Mouse (Mus musculus) thymus, adult 2 months (tissue): ENCODE results near the gene Tecpr2. TPM values are rescaled to one million over a fixed set of nuclear protein-coding genes. Genes with fewer than 3 reads are reported as not detected.

Experiments
- DNase-seq: peaks from one replicate; pipeline ENCODE4 v3.0.0; 2021
- H3K27ac ChIP-seq: fragments of 200-500 bp; 2 replicates; pipeline ENCODE4 v1.5.1; 2012; ENCODE audit warnings: low read length, control low read depth; ENCODE audit not compliant: control insufficient read depth, insufficient read depth
- H3K27me3 ChIP-seq: fragments of 200-500 bp; 2 replicates; pipeline ENCODE4 v1.6.1; 2012; ENCODE audit warnings: mild to moderate bottlenecking, low read length, moderate library complexity, mixed read lengths; ENCODE audit not compliant: control insufficient read depth, insufficient read depth
- H3K36me3 ChIP-seq: fragments of 200-500 bp; 2 replicates; pipeline ENCODE4 v1.6.1; 2012; ENCODE audit warnings: mild to moderate bottlenecking, low read length, moderate library complexity; ENCODE audit not compliant: control insufficient read depth, insufficient read depth
- H3K4me1 ChIP-seq: fragments of 200-500 bp; replicated peaks from 2 replicates; pipeline ENCODE4 v1.6.1; 2012; ENCODE audit warnings: low read length; ENCODE audit not compliant: control insufficient read depth, insufficient read depth
- H3K4me3 ChIP-seq: fragments of 200-500 bp; 2 replicates; pipeline ENCODE4 v1.5.1; 2012; ENCODE audit warnings: mild to moderate bottlenecking, low read length, control low read depth, moderate library complexity; ENCODE audit not compliant: control insufficient read depth, insufficient read depth
- CTCF ChIP-seq: fragments of 200-500 bp; IDR thresholded peaks from 2 replicates; pipeline ENCODE4 v1.5.1; 2012; ENCODE audit warnings: mild to moderate bottlenecking, control low read depth, low read length, moderate library complexity, borderline replicate concordance; ENCODE audit not compliant: control insufficient read depth, poor library complexity, insufficient read depth; ENCODE audit errors: extremely low read depth
- POLR2A ChIP-seq: fragments of 200-500 bp; IDR thresholded peaks from 2 replicates; pipeline ENCODE4 v1.6.1; 2012; ENCODE audit warnings: mild to moderate bottlenecking, low read length, control low read depth, moderate library complexity; ENCODE audit not compliant: control insufficient read depth, poor library complexity, insufficient read depth; ENCODE audit errors: extremely low read depth
- WGBS: fragments of 180-500 bp; shearing (Covaris S2); methylation state at CpG from one replicate; pipeline ENCODE4 v1.1.7; 2018; 5-methylcytosine and 5-hydroxymethylcytosine counted together
- polyA plus RNA-seq: library from polyadenylated mRNA; depleted of rRNA; stranded (reverse); fragments of >200 nt; gene quantifications from 2 replicates; pipeline ENCODE4 v1.2.3, GENCODE M21; 2012

Gene Tecpr2
- polyA plus RNA-seq, 1 experiment = 9.3 TPM

GRCm38 (mm10) chr12:110915761-110916160 lies 26.7 kb downstream of the Tecpr2 start:
- Histone ChIP-seq H3K4me3 (no peak overlapping the region), H3K4me1 (no peaks in the 10 kb centered on the region), H3K36me3 (peaks cover 6% of the 10 kb centered on the region), H3K27ac (no peak overlapping the region), H3K27me3 (no peaks in the 10 kb centered on the region)
- TF ChIP-seq CTCF (no peak), POLR2A (no peak)
- 94% methylated on average over 9 of the region's 9 CpGs for WGBS
- no peak for DNase-seq

GRCm38 (mm10) chr12:110920254-110920653 lies 31.2 kb downstream of the Tecpr2 start:
- no peak overlapping the region for H3K4me3 ChIP-seq
- no peak for TF ChIP-seq CTCF
- TF ChIP-seq POLR2A = no peak
- no peaks in the 10 kb centered on the region for H3K4me1 ChIP-seq
- H3K27me3 ChIP-seq = no peaks in the 10 kb centered on the region
- H3K27ac ChIP-seq = no peak overlapping the region
- DNase-seq = no peak
- H3K36me3 ChIP-seq = peaks cover 6% of the 10 kb centered on the region
- 94% methylated on average over 4 of the region's 4 CpGs for WGBS

GRCm38 (mm10) chr12:110921572-110921971 lies 32.5 kb downstream of the Tecpr2 start:
- no peaks in the 10 kb centered on the region for H3K4me1 ChIP-seq
- WGBS = 94% methylated on average over 5 of the region's 5 CpGs
- TF ChIP-seq CTCF = no peak
- no peak for TF ChIP-seq POLR2A
- no peak overlapping the region for H3K27ac ChIP-seq
- DNase-seq = no peak
- peaks cover 6% of the 10 kb centered on the region for H3K36me3 ChIP-seq
- H3K27me3 ChIP-seq = no peaks in the 10 kb centered on the region
- no peak overlapping the region for H3K4me3 ChIP-seq

- H3K4me1 ChIP-seq = no peaks in the 10 kb centered on the region
- H3K27ac ChIP-seq = no peak overlapping the region
- 91% methylated on average over 5 of the region's 5 CpGs for WGBS
- no peak for DNase-seq
- TF ChIP-seq CTCF (no peak), POLR2A (no peak)
- no peaks in the 10 kb centered on the region for H3K27me3 ChIP-seq
- no peak overlapping the region for H3K4me3 ChIP-seq
- no peaks in the 10 kb centered on the region for H3K36me3 ChIP-seq
Observed at GRCm38 (mm10) chr12:110932820-110933219, 43.8 kb downstream of the Tecpr2 start.

GRCm38 (mm10) chr12:110935983-110936620 lies 47.0 kb downstream of the Tecpr2 start:
- DNase-seq = peak; percentile 60
- no peaks in the 10 kb centered on the region for H3K4me1 ChIP-seq
- no peaks in the 10 kb centered on the region for H3K36me3 ChIP-seq
- no peak overlapping the region for H3K27ac ChIP-seq
- WGBS = 88% methylated on average over 9 of the region's 9 CpGs
- no peak overlapping the region for H3K4me3 ChIP-seq
- TF ChIP-seq POLR2A = no peak
- TF ChIP-seq CTCF = peak; percentile 81
- no peaks in the 10 kb centered on the region for H3K27me3 ChIP-seq

- H3K4me1 ChIP-seq = no peaks in the 10 kb centered on the region
- 90% methylated on average over 5 of the region's 5 CpGs for WGBS
Observed at GRCm38 (mm10) chr12:110937496-110937895, 48.4 kb downstream of the Tecpr2 start.

GRCm38 (mm10) chr12:110939385-110939784 lies 50.3 kb downstream of the Tecpr2 start:
- Histone ChIP-seq H3K4me1 (no peaks in the 10 kb centered on the region), H3K4me3 (no peak overlapping the region), H3K36me3 (no peaks in the 10 kb centered on the region), H3K27ac (no peak overlapping the region), H3K27me3 (no peaks in the 10 kb centered on the region)
- no peak for TF ChIP-seq POLR2A
- 97% methylated on average over 5 of the region's 5 CpGs for WGBS
- DNase-seq = no peak

More at GRCm38 (mm10) chr12:110937496-110937895, 48.4 kb downstream of the Tecpr2 start:
- Histone ChIP-seq H3K36me3 (no peaks in the 10 kb centered on the region), H3K27ac (no peak overlapping the region), H3K4me3 (no peak overlapping the region), H3K27me3 (no peaks in the 10 kb centered on the region)
- TF ChIP-seq POLR2A (no peak), CTCF (no peak)
- DNase-seq = no peak
